Mouse (Mus musculus) olfactory bulb, adult 2 months (tissue): ENCODE results near the gene Cpn2. TPM values are rescaled to one million over a fixed set of nuclear protein-coding genes. Genes with fewer than 3 reads are reported as not detected.

Experiments
- H3K27ac ChIP-seq: fragments of 200-500 bp; 2 replicates; pipeline ENCODE4 v1.5.1; 2012; ENCODE audit warnings: low read depth, low read length; ENCODE audit not compliant: insufficient read depth
- H3K4me1 ChIP-seq: fragments of 200-500 bp; 2 replicates; pipeline ENCODE4 v1.6.1; 2012; ENCODE audit warnings: low read length; ENCODE audit not compliant: control insufficient read depth, insufficient read depth
- H3K4me3 ChIP-seq: fragments of 200-500 bp; 2 replicates; pipeline ENCODE4 v1.5.1; 2012; ENCODE audit warnings: mild to moderate bottlenecking, low read depth, low read length, moderate library complexity; ENCODE audit not compliant: insufficient read depth
- CTCF ChIP-seq: fragments of 200-500 bp; IDR thresholded peaks from 2 replicates; pipeline ENCODE4 v1.5.1; 2012; ENCODE audit warnings: low read depth, mild to moderate bottlenecking, low read length, moderate library complexity; ENCODE audit not compliant: insufficient read depth
- POLR2A ChIP-seq: fragments of 200-500 bp; IDR thresholded peaks from 2 replicates; pipeline ENCODE4 v1.6.1; 2012; ENCODE audit warnings: mild to moderate bottlenecking, low read depth, low read length, moderate library complexity; ENCODE audit not compliant: insufficient read depth
- WGBS: fragments of 180-500 bp; shearing (Covaris S2); methylation state at CpG from one replicate; pipeline ENCODE4 v1.1.7; 2018; 5-methylcytosine and 5-hydroxymethylcytosine counted together
- polyA plus RNA-seq: library from polyadenylated mRNA; stranded (reverse); fragments of >200 nt; gene quantifications from 2 replicates; pipeline ENCODE4 v1.2.4, GENCODE M21; 2012; ENCODE audit warnings: low replicate concordance; ENCODE audit not compliant: missing spikeins, insufficient read depth, insufficient read length

The Cpn2 gene
- polyA plus RNA-seq, 1 experiment, result not detected

DNA sequence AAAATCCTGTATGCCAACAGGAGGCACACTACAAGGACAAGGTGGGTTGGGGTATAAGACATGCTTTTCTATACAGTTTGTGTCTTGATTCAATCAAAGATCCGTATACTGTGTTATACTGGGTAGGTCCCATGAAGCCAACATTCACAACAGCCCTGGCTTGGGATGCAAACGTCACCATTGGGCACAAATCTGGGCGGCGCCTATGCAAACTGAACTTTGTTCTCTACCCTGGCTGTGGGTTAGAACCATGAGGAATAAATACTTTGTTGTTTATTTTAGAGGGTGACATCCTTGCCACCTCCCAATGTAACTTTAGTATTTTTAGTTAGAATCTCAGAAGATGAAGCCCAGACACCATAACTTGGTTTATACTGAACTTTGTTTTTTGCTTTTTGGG is 13.9 kb downstream of the Cpn2 start:
- no peak overlapping the region for H3K4me3 ChIP-seq
- H3K27ac ChIP-seq, result no peak overlapping the region
- H3K4me1 ChIP-seq, result peaks cover 2% of the 10 kb centered on the region; the same call in 1 of the 2 replicates
- WGBS, result 87% methylated on average over 4 of the region's 4 CpGs
- no peak for TF ChIP-seq POLR2A
- TF ChIP-seq CTCF, result no peak

DNA sequence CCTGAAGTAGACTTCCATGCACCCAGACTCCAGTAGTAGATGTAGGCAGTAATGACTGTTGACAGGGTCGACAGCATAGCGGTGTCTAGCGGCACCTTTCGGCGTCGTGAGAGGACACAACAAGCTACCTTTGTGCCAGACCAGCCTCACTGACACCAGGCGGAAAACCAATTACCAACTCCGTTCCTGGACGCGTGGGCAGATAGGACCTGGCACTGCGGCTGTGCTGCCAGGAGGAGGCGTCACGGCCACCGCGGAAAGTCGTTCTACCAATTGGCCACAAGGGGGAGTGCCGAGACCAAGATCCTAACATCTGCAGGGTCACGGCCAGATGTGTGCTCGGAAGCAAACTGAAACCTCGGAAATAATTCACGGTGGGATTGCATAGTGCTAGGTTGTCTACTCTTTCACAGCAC is 15.3 kb downstream of the Cpn2 start:
- Histone ChIP-seq H3K4me3 (peak overlapping the region; percentile 19), H3K4me1 (peaks cover 2% of the 10 kb centered on the region; the same call in 1 of the 2 replicates), H3K27ac (no peak overlapping the region)
- WGBS, result 1% methylated on average over 21 of the region's 21 CpGs
- TF ChIP-seq POLR2A (no peak), CTCF (peak; percentile 99)

- no peak for TF ChIP-seq CTCF
- TF ChIP-seq POLR2A, result no peak
- Histone ChIP-seq H3K4me3 (no peak overlapping the region), H3K4me1 (peaks cover 4% of the 10 kb centered on the region; the same call in 1 of the 2 replicates), H3K27ac (no peak overlapping the region)
- WGBS, result 92% methylated on average over 12 of the region's 12 CpGs
These were observed 23.1 kb downstream of the Cpn2 start for GRCm38 (mm10) chr16:30244037-30244700.

GRCm38 (mm10) chr16:30241623-30242022 is 25.7 kb downstream of the Cpn2 start:
- WGBS, result 47% methylated on average over 2 of the region's 2 CpGs
- Histone ChIP-seq H3K4me3 (no peak overlapping the region), H3K4me1 (peaks cover 4% of the 10 kb centered on the region; the same call in 1 of the 2 replicates), H3K27ac (no peak overlapping the region)
- TF ChIP-seq POLR2A (no peak), CTCF (no peak)

GRCm38 (mm10) chr16:30238791-30239190 is 28.5 kb downstream of the Cpn2 start:
- TF ChIP-seq CTCF (no peak), POLR2A (no peak)
- H3K4me3 ChIP-seq, result no peak overlapping the region
- 93% methylated on average over 6 of the region's 6 CpGs for WGBS
- no peak overlapping the region for H3K27ac ChIP-seq
- H3K4me1 ChIP-seq, result peaks cover 10% of the 10 kb centered on the region; the same call in 1 of the 2 replicates

DNA sequence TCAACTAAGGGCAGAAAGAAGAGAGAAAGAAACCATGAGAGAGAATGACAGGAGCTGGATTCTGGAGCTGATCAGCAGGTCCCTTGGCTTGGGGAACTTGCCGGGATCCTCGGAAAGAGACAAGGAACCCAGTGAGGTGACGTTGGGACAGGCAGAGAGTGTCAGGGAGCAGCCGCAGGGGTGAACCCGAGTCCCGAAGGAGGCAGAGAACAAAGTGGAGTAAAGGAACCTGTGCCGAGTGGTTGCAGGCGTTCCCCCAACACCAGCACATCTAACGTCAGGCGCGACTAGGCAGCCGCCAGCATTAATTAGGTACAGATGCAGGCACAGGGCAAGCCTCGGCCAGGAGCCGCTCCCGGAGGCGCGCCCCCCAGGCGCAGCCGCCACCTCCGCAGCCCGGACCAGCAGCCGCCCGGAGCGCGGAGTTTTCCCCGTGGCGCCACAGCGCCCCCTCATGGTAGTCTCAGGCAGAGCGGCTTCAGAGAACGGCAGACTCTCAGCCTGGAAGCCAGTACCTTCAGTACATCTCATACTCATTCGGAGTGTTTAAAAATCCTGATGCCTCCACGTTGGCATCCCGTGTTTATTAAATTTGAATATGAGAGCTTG is 31.1 kb downstream of the Cpn2 start:
- TF ChIP-seq POLR2A (no peak), CTCF (peak; percentile 95)
- no peak overlapping the region for H3K27ac ChIP-seq
- H3K4me1 ChIP-seq, result peaks cover 6% of the 10 kb centered on the region; the same call in 1 of the 2 replicates
- 2% methylated on average over 33 of the region's 33 CpGs for WGBS
- peak overlapping the region; percentile 44 for H3K4me3 ChIP-seq

- 50% methylated on average over 2 of the region's 2 CpGs for WGBS
- no peak overlapping the region for H3K27ac ChIP-seq
- H3K4me1 ChIP-seq, result peaks cover 6% of the 10 kb centered on the region; the same call in 1 of the 2 replicates
- no peak for TF ChIP-seq CTCF
- no peak for TF ChIP-seq POLR2A
- H3K4me3 ChIP-seq, result no peak overlapping the region
These were observed 31.7 kb downstream of the Cpn2 start for GRCm38 (mm10) chr16:30235577-30235976.

- no peak overlapping the region for H3K27ac ChIP-seq
- TF ChIP-seq POLR2A (no peak), CTCF (no peak)
- H3K4me3 ChIP-seq, result no peak overlapping the region
- 83% methylated on average over 12 of the region's 12 CpGs for WGBS
- peaks cover 6% of the 10 kb centered on the region; the same call in 1 of the 2 replicates for H3K4me1 ChIP-seq
These were observed 32.4 kb downstream of the Cpn2 start for GRCm38 (mm10) chr16:30234636-30235546.
